In genomic region chr3:105496216-105496615, GRCm38 (mm10) we compare ENCODE assay signal across 19 mouse cellular contexts. TPM values are rescaled to one million over a fixed set of nuclear protein-coding genes. Genes with fewer than 3 reads are reported as not detected.
"Had no signal": no experiment of that assay in that cellular context is flagged by ENCODE, and none has a peak within 500 bp of the region (broad histone marks: within the 10 kb centered on the region; RNA-seq: fewer than 3 reads in every experiment).

No protein-coding gene starts in this region.

- H3K36me3 ChIP-seq: limb, embryonic 12.5 days; limb, embryonic 15.5 days; midbrain, embryonic 12.5 days; stomach, embryonic 15.5 days had no signal

- H3K9me3 ChIP-seq: limb, embryonic 12.5 days; limb, embryonic 15.5 days; megakaryocyte, embryonic 14.5 days; midbrain, embryonic 12.5 days; stomach, embryonic 15.5 days had no signal

- H3K4me1 ChIP-seq: limb, embryonic 15.5 days; megakaryocyte, embryonic 14.5 days; stomach, embryonic 15.5 days had no signal

- H3K27ac ChIP-seq: limb, embryonic 12.5 days; limb, embryonic 15.5 days; liver, embryonic 14.5 days; macrophage; stomach, embryonic 15.5 days had no signal

- DNase-seq: kidney, adult 9 months; kidney, postnatal 14 days; kidney, postnatal 4 days; left cerebral cortex, postnatal 4 days; liver, postnatal 0 days; lung, embryonic 14.5 days; right cerebral cortex, postnatal 25 days; spleen, adult 18-20 months; thymus, postnatal 25 days had no signal

- ATAC-seq: liver, postnatal 0 days; lung, postnatal 0 days; midbrain, embryonic 16.5 days had no signal

- H3K4me2 ChIP-seq: limb, embryonic 12.5 days; limb, embryonic 15.5 days; liver, embryonic 11.5 days; lung, embryonic 14.5 days; midbrain, embryonic 12.5 days; stomach, embryonic 15.5 days had no signal

- H3K27me3 ChIP-seq: midbrain, embryonic 12.5 days; stomach, embryonic 15.5 days had no signal

- H3K4me3 ChIP-seq: limb, embryonic 12.5 days; limb, embryonic 15.5 days; megakaryocyte, embryonic 14.5 days; midbrain, embryonic 12.5 days; stomach, embryonic 15.5 days had no signal

- H3K9ac ChIP-seq: limb, embryonic 12.5 days; limb, embryonic 15.5 days; liver, embryonic 14.5 days; liver, postnatal 0 days; lung, embryonic 14.5 days; midbrain, embryonic 12.5 days; stomach, embryonic 15.5 days had no signal

RNA-seq across cellular contexts. Expression of gene Kcnd3, which starts 44.1 kb away (rescaled TPM):
- polyA plus RNA-seq: macrophage had no signal
